Mouse (Mus musculus) CH12.LX (cell line): ENCODE data around the gene Sdf2l1.

ENCODE experiments used
- CTCF ChIP-seq, 2 experiments: IDR thresholded peaks in 1 of 2; conservative IDR thresholded peaks in 1 of 2; 2 replicates each; pipeline ENCODE4 v1.5.1; 2011 to 2012; ENCODE audit warnings: low read depth in 2 of 2, low read length in 2 of 2, improper control_type of control experiment in 1 of 2, inconsistent platforms in 1 of 2, mild to moderate bottlenecking in 1 of 2, moderate library complexity in 1 of 2
- GABPA ChIP-seq: IDR thresholded peaks from 2 replicates; pipeline ENCODE4 v1.6.1; 2012; ENCODE audit warnings: low read depth, low read length, improper control_type of control experiment, inconsistent platforms; ENCODE audit not compliant: insufficient replicate concordance
- HCFC1 ChIP-seq: IDR thresholded peaks from 2 replicates; pipeline ENCODE4 v1.6.1; 2012; ENCODE audit warnings: low read depth, mild to moderate bottlenecking, inconsistent platforms, low read length, improper control_type of control experiment
- MAFK ChIP-seq: IDR thresholded peaks from 2 replicates; pipeline ENCODE4 v1.6.1; 2011; ENCODE audit warnings: low read length, improper control_type of control experiment; ENCODE audit not compliant: insufficient replicate concordance
- MAZ ChIP-seq: IDR thresholded peaks from 2 replicates; pipeline ENCODE4 v1.6.1; 2012; ENCODE audit warnings: low read depth, mild to moderate bottlenecking, inconsistent platforms, low read length, improper control_type of control experiment, moderate library complexity

DNA sequence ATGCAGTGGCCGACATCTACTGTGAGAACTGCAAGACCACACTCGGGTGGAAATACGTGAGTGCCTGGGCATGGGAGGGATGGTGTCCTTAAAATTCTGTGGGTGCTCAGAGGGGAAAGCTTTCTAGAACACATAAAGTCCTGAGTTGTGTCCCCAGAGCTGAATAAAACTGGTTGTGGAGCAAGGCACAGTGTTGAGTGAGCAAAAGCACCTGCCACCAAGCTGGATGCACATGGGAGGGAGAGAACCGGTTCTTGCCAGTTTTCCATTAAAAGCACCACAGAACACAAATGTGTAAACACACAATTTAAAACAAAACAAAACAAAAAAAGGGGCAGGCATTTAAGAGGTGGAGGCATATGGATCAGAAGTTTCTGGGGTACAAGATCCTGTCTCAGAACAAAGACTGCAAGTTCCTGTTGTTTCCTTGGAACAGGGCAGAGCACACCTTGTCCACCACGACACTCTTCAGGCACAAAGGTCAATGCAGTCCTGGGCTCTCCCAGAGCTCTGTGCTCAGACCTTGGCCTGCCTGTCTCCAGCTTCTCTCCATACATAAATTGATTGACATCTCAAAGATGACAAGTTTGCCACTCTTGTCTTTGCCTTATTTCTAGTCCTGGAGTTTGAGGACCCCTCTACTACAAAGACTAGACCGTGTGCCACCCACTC lies 49.9 kb downstream of the Sdf2l1 start:
- TF ChIP-seq GABPA (no peak), MAFK (no peak), CTCF (conservative IDR thresholded peaks at IDR 0.05 in 1 of 2, IDR thresholded peaks at IDR 0.05 in 1 of 2; ENCODE audit: low read depth in 2 of 2, low read length in 2 of 2) (no peak), HCFC1 (no peak), MAZ (no peak)
